Mouse (Mus musculus): ENCODE measurements around the gene Hs6st2.

The Hs6st2 gene

DNA sequence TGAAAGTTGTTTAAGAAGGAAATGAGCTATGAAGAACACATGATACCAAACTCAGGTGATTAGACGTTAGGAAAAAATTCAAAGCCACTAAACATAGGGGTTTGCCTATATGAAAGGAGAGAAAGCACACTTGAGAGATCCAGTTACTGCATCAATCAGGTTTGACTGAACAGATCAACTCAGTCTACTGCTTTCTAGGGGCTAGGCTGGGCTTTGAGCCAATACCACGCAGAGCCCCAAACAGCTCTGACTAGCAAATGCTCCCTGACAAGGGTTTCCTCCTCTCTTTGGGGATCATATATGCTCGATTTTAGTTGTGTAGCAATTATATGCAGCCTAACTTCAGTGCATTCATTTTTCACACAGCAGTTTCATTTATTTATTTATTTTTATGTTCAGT is 96.2 kb downstream of the Hs6st2 start:
- in situ Hi-C loops (cut with MboI, MseI), result no loop called here

DNA sequence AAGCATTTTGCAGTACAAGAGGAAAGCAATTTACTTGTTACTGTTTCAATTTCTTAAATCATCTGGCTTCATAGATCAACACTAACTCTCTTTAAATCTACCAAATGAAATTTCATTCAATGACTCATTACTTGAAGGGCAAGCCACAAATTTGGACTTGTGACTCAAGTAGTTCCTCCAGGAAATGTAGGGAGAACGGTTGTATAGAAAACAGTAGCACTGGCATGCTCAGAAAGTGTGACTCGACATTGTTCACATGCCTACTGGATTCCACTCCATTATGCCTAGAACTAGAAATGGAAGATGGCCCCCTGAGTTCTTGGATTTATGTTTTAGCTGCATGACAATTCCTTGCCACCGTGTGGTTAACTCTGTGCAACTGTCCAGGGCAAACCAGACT is 100.0 kb downstream of the Hs6st2 start:
- in situ Hi-C loops (cut with MboI, MseI), result no loop called here

DNA sequence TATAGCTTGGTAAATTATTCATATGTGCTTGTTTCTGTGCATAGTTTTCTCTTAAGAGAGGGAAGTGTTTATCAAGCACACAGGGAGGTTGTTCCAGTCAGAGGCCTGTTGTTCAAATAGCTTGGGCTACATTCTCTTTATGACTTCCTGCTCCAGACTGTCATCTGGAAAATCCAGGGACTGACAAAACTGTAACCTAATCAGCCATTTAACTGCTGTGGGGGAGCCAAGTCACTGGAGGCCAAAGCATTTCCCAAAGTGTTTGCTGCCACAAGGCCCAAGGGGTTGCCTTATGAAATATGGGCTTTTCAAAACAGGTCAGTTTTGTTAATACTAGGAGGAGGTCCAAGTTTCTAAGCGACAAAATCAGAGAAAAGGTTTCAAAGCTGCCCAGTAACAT is 119.8 kb downstream of the Hs6st2 start:
- in situ Hi-C loops (cut with MboI, MseI), result no loop called here

DNA sequence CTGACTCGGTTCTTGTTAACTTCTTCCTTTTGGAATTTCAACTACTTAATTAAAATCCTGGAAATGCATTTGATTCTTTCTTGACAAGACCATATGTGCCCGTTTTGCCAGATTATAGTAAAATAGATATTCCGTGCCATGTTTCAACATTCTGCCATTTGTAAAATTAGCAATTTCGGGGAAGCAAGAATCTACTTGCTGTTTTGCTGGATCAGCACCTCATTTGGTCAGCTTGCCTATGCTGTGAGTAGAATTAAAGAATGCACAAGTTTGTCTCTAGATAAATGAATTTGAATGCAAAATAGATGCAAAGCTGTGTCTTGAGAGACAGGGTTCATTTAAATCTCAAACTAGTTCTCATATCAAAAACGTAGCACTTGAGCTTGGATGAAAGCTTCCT is 142.0 kb downstream of the Hs6st2 start:
- in situ Hi-C loops (cut with MboI, MseI), result loop anchor here in 1 of 2 experiments (10.0 kb wide), 1 partner anchor 1405 kb away; no protein-coding TSS in a partner anchor

DNA sequence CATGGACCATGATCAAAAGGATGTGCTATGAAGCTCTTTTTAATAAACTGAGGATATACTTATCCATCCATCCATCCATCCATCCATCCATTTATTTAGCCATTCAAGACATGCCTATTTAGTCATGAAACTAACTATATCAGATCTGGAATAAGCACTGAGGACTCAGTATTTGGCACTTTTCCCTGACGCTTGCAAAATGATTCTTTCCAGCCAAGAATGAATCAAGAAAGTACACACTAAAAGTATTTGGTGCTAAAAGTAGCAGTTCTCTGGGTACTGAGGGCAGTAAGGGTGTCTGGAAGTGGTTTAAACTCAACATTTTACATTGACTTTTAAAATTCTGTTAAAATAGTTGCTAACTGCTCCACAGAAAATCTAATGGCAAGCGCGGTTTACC is 144.6 kb downstream of the Hs6st2 start:
- in situ Hi-C loops (cut with MboI, MseI), result loop anchor here in 1 of 2 experiments (10.0 kb wide), 1 partner anchor 1402 kb away; no protein-coding TSS in a partner anchor

DNA sequence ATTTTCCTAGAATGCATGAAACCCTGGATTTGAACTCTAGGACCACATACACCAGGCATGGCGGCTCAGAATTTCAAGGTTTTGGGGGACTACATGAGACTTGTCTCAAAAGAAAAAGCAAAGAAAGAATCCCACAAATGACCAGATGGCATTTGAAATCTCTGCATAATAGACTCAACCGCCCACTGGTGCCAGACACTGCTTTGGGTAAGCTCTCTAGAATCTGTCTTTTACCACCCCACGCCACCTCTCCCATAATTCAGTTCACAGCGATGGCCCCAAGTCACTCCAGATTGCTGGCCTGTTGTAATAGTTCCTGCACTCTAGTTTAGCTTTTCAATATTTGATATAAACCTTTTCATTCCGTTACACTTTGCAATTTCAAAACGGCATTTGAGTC is 146.4 kb downstream of the Hs6st2 start:
- in situ Hi-C loops (cut with MboI, MseI), result loop anchor here in 1 of 2 experiments (10.0 kb wide), 1 partner anchor 1400 kb away; no protein-coding TSS in a partner anchor

DNA sequence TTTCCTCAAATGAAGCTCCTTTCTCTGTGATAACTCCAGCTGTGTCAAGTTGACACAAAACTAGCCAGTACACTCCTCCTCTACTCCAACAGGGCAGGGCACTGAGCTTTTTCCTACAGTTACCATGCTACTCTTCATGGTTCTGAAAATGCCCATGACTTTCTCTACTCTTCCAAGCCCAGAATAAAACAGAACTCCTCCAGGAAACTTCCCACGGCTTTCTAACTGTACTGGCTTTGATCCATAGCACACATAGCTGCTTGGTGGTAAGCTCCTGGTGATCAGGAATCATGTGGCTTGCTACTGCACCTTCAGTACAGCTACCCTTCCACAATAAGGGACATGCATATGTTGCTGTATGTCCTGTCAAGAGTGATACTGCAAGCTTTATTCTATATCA is 150.5 kb downstream of the Hs6st2 start:
- in situ Hi-C loops (cut with MboI, MseI), result loop anchor here in 1 of 2 experiments (10.0 kb wide), 1 partner anchor 1396 kb away; no protein-coding TSS in a partner anchor

DNA sequence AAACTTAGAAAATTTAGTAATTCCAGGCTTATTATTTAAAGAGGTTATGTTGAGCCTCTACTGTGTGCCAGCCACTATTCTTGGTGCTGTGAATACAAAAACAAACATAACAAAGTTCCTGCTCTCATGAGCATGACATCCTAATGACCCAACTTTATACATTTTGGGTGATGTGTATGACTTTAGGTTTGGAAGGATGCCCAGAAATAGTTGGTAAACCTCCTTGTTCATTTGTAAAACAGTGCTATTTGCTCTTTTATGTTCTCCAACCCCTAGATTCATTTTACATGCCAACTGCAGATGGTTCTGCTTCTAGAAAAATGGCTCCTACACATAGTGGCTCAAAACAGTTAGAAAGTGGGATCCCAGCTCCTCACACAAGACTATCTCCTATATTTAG is 153.1 kb downstream of the Hs6st2 start:
- in situ Hi-C loops (cut with MboI, MseI), result no loop called here

DNA sequence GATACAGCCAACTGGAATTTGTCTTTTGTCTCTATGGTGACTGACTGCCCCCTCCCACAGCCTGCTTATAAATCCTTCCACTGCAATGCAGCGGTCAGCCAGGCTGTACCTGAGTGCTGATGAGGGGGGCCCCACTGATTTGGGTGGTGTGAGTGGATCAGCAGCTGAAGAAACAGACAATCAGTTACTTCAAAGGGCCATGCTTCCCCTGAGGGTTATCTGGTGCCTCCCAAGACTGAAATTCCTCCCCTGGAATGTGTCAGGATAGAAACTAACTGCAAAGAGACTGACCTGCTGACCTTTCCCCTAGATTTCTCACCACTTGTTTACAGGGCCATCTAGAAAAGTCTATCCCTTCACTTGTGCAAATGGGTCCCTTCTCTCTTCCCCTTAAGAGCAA is 166.8 kb downstream of the Hs6st2 start:
- in situ Hi-C loops (cut with MboI, MseI), result no loop called here

DNA sequence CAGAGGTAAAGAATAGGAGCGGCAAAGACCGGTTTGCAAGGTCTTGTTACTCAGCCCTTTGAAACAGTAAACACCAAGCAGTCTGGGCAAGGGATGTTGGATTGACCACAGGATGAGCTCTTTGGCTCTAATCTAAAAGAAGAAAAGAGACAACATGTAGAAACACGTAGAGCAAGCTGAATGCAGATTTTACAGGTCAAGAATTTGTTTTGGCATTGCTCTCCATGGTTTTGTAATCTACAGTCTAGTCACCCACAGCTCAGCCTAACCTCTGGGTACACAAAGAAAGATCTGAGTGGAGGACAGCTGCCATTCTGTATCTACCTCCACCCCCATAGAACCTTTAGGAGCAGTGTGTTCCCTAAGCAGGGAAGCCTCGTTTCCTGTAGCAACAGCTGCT is 175.1 kb downstream of the Hs6st2 start:
- in situ Hi-C loops (cut with MboI, MseI), result no loop called here

DNA sequence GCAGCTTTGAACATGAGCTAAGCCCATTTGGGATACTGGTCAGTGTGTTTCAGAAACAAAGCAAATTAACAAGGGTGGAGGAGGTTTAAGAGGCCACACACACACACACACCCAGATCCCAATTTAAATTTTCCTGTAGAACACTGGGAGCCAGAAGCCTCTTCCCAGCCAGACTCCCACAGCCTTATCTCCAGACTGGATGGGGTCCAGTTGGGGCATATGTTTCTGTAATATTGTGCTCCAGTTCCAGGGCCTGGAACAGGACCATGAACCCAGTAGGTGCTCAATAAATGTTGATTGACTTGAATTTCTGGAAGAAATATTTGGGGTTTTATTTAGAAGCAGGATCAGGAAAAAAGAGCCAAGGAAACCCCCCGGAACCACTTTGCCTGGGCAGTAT is 176.0 kb downstream of the Hs6st2 start:
- in situ Hi-C loops (cut with MboI, MseI), result no loop called here

DNA sequence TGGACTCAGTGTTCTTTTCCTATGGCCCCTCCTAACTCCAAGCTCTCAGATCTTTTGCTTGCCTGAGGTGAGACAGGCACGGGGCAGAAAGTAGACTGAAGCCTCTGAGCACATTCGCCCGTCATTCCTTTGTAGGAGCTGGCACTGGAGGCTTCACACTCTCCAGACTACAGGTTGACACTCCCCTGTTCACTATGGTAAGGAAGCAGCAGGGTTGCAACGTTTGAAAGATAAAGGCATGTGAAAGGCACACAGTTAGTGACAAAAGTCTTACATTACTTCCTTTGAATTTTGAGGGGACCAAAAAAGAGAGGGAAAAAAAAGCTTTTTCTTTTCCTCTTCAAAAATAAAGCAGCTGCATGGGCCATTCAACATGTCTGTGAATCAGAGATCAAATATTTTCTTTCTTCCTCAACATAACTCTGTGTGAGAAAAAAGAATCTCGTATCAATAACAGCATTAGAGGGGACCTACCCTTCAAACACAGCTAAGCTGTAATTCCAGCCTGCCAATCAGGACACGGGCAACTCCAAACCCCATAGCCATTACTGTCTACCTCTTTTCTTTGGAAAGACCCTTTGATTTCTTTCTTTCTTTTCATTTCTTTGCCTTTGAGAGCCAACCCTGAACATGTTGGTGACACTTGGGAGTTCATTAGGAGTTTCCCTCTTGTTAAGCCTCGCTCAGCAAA is 177.7 kb downstream of the Hs6st2 start:
- in situ Hi-C loops (cut with MboI, MseI), result no loop called here

DNA sequence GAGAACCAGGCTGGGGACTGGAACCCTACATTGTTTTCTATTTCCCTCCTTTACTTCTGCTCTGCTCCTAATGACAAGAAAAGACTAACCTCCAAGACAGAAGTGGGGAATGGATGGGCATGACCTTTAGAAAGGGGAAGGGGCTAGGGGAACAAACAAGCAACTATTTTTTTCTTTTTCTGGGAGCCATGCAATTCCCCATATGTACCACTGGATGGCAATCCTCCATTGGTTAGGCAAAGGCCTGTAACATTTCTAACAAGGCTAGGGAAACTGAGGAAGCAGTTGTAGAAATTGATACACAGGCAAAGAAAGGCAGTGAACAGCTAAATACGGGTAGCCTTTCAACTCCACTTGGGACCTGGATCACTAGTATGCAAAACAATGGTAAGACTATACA is 183.8 kb downstream of the Hs6st2 start:
- in situ Hi-C loops (cut with MboI, MseI), result no loop called here

DNA sequence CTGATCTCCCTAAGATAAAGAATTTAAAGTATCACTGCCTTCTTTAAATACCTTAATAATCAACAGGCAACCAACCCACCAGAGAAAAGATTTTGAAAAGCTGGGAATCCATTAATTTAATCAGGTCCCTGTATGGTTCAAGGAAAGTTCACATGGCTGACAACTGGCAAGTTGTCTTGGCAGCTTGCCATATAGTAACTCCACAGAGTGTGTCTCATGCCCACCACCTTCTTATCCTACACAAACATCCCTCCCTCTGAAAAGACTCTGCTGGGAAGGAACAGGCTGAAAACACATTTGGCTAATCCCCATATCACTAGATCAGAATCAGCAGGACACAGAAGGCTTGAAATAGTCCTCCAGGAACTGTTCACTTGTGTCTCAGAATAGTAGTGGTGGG is 193.3 kb downstream of the Hs6st2 start:
- in situ Hi-C loops (cut with MboI, MseI), result no loop called here

DNA sequence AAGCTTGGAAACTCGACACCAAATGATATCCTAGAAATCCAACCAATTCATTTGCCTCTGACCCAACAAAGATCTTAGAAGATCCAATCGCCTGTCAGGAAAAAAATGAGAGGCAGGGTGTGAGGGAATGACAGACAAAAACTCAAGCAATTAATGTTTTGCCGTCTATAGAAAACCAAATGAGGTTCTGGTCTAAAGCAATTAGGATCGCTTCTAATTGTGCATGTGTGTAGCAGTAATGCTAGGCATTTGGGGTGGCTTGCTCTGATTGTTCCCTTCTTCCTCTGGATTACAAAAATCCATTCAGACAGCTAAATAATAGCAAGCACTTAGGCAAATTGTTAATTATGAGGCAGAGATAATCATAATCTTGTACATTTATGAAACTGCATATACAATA is 212.2 kb downstream of the Hs6st2 start:
- in situ Hi-C loops (cut with MboI, MseI), result loop anchor here in 1 of 2 experiments (10.0 kb wide), 1 partner anchor 615 kb away; no protein-coding TSS in a partner anchor

DNA sequence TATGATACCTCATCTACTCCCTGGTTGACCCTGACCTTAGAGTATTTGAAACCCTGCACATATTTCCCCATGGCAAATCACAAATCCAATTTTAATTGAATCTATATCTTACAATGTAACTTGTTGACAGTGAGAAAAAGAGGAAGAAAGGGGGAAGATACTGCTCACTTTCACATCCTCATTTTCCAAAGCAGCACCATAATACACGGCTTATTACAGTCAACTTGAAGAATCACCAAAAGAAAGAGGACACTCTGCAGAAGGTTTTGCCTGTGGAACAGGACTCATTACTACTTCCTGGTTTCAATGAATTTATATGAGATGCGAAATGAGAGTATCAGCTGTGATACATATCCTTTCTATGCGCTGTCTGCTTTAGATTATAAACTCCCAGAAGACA is 220.2 kb downstream of the Hs6st2 start:
- in situ Hi-C loops (cut with MboI, MseI), result loop anchor here in 1 of 2 experiments (10.0 kb wide), 1 partner anchor 607 kb away; no protein-coding TSS in a partner anchor

DNA sequence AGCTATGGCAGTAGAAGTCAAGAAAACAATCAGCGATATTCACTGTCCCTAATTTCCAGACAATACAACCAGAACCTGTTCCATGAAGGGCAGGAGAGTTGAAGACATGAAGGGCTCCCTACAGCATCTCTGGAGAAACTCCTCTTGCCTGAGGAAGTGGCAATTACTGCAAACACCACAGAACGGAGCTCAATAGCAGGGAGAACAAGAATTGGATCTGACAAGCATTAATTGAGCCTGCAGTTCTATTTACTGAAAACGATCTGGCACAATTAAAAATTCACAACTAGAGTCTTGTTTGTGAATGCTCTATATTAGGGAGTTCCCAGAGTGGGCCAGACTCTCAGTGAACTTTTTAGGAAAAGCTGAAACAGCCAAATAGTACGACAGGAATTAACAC is 238.3 kb downstream of the Hs6st2 start:
- in situ Hi-C loops (cut with MboI, MseI), result no loop called here

DNA sequence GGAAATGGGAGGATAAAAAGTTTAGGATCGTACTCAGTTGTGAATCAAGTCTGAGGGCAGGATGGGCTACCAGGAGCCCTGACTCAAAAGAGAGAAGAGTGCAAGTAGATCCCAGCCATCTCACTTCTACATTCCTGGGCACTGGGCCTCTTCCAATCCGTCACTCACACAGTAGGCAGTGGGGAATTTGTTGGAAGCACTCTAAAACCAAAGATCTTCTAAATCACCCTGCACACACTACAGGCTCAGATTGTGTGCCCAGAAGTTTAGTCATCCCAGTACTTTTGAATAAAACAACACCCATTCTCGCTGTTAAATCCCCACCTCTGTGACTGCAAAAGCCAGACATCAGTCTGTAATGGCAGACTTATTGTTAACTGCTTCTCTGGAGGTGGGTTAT is 249.9 kb downstream of the Hs6st2 start:
- in situ Hi-C loops (cut with MboI, MseI), result no loop called here

DNA sequence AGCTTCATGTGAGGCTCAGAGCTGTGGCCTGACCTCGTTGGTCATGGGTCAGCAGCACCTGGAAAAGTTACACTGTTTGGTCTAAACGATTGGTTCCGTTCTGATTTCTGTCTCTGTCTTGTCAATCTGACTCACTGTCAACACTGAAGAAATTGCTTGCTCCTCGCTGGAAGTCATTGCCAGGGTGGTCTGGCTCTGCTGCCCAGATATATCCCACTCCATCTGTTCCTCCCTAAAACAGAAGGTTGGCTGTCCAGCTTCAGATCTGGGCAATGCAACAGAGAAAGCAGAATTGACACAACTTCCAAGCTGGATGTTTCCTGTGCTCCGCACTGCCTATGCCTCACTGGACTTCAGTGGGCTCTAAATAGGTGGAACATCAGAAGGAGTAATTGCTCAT is 256.6 kb downstream of the Hs6st2 start:
- in situ Hi-C loops (cut with MboI, MseI), result no loop called here

DNA sequence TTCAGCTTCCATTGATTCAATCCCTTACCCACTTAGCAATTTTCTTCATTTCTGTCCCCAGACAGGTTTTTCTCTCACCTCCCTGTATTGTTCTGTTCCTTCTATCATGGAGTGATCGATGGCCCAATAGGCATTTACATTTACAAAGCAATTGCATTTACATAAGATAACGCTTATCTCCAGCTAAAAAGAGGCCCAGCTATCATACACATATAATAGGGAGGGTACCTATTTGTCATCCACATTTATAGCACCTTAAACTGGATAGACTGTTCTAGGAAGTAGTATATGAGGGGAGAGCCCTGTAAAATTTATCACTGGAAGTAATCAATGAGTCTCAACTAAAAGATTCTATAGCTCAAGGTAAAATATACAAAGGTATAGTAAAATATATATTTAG is 271.4 kb downstream of the Hs6st2 start:
- in situ Hi-C loops (cut with MboI, MseI), result no loop called here

DNA sequence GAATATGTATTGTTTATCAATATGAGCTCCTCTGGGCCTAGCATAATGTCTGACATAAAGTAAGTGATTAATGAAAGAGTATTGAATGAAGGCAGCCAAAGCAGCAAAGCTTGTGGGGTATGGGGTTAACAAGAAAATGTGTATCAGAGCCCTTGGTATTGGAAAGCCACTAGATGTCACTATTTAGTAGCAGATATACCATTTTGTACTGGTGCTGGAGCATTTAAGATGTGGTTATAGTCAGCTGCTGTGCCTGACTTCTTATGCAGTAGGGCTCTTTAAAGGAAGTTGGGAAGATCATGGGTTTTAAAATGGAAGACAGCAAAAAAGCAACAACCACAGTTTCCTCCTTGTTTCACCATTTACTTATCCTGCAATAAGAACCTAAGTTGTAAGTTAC is 284.2 kb downstream of the Hs6st2 start:
- in situ Hi-C loops (cut with MboI, MseI), result no loop called here

DNA sequence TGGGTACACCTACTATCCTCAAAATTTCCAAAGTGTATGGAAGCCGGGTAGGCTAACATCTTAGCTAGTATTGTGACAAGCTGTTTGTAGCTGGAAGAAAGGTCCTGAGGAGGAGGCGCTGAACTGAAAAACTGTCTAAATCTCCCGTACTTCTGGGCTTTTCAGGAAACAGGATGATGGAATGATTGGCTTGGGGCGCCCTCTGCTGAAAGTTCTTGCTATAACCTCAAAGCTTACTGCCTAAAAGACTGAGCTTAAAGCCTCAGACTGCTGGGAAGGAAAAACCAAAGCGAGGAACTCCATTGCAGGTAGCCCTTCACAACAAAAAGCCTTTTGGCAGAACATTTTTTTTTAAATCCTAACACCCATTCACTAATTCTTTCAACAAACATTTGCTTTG is 307.0 kb downstream of the Hs6st2 start:
- in situ Hi-C loops (cut with MboI, MseI), result loop anchor here (5.0 kb wide), 3 partner anchors 307 to 707 kb away; no protein-coding TSS in a partner anchor

DNA sequence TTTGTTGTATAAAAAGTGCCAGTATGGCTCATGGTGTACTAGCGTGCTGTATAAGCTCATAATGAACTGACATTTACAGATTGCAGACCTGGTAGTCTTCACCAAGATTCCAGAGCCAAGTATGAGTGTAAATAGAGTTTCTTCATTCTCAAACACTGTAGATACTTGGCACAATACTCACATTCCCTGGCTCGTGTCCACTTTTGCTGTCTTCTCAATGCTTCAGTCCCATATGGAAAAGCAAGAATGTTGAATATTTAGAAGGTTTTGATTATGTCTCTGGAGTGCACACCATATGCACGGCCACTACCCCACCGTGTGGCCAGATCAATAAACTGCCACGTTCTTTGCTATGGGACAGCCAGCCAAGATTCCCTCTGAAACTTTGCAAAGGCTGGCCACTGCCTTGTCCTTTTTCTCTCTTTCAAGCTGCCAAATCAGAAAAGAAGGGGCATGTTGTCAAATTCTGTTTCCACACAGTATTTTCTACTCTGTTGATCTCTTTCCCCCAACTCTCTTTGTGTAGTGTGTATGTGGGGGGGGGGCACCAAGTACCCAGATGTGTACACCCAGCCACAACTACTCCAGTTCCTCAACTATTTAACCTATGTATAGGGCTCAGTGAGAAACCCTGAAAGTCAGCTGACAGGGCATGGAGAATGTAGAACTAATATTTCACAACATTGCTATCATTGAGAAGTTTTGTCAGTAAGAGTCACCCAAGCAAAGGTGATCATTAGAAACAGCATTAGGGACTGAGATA is 309.0 kb downstream of the Hs6st2 start:
- in situ Hi-C loops (cut with MboI, MseI), result loop anchor here in 1 of 2 experiments (5.0 kb wide), 1 partner anchor 305 kb away; no protein-coding TSS in a partner anchor

Data from T-helper 17 cell (primary cell).